Mouse (Mus musculus) left cerebral cortex, postnatal 36 days (tissue): ENCODE measurements at regions not wholly inside any gene's neighbourhood (a gene's known extent, or its start where the extent isn't known, plus 50 kb on each side); places are given as distances from the start of the nearest gene placed in this dataset.
A peak's percentile ranks its signal among the peaks of the same experiment; 100 is the strongest.
"Not testable (repeated sequence)": the region's sequence is repeated elsewhere in the genome, so short reads cannot be mapped to it uniquely, and the experiment has no call there.

Experiments used
- DNase-seq, 2 experiments: peaks; one replicate each; pipeline ENCODE4 v3.0.0; 2021 to 2022; ENCODE audit warnings: low spot score in 2 of 2, mixed read lengths in 1 of 2
- intact Hi-C: fragments of 180-260 bp; cut with DNase I; formaldehyde crosslinking; loops from one replicate; pipeline ENCODE4 v1.15.1; 2025

- intact Hi-C loops = no loop called here
- peak; percentile 7 to 9 for DNase-seq
These were observed 436.9 kb upstream of the Ghitm start for GRCm38 (mm10) chr14:37571971-37572370.

- DNase-seq = no peak
- intact Hi-C loops = no loop called here
These were observed 423.2 kb upstream of the Ghitm start for GRCm38 (mm10) chr14:37558258-37558657.

GRCm38 (mm10) chr14:37523616-37524015 lies 388.5 kb upstream of the Ghitm start:
- no peak for DNase-seq
- intact Hi-C loops = no loop called here

GRCm38 (mm10) chr14:37520631-37521030 lies 385.6 kb upstream of the Ghitm start:
- DNase-seq, intact Hi-C loops: not testable (repeated sequence)

- DNase-seq = no peak
- intact Hi-C loops = no loop called here
These were observed 370.2 kb upstream of the Ghitm start for GRCm38 (mm10) chr14:37505314-37505713.

GRCm38 (mm10) chr14:37490711-37491110 lies 355.6 kb upstream of the Ghitm start:
- DNase-seq = no peak
- intact Hi-C loops = no loop called here

- DNase-seq = no peak
- intact Hi-C loops = no loop called here
These were observed 350.2 kb upstream of the Ghitm start for GRCm38 (mm10) chr14:37485292-37485691.

- intact Hi-C loops = no loop called here
- no peak for DNase-seq
These were observed 342.5 kb upstream of the Ghitm start for GRCm38 (mm10) chr14:37477599-37477998.

- DNase-seq = no peak
- intact Hi-C loops = no loop called here
These were observed 333.6 kb upstream of the Ghitm start for GRCm38 (mm10) chr14:37468711-37469110.

GRCm38 (mm10) chr14:37440874-37441273 lies 305.8 kb upstream of the Ghitm start:
- intact Hi-C loops = no loop called here

GRCm38 (mm10) chr14:37430656-37431055 lies 295.6 kb upstream of the Ghitm start:
- intact Hi-C loops = no loop called here
- no peak for DNase-seq

More at GRCm38 (mm10) chr14:37440874-37441273, 305.8 kb upstream of the Ghitm start:
- DNase-seq = no peak

GRCm38 (mm10) chr14:37425506-37425905 lies 290.4 kb upstream of the Ghitm start:
- DNase-seq = no peak

GRCm38 (mm10) chr14:37421566-37421965 lies 286.5 kb upstream of the Ghitm start:
- DNase-seq = no peak
- intact Hi-C loops = no loop called here

More at GRCm38 (mm10) chr14:37425506-37425905, 290.4 kb upstream of the Ghitm start:
- intact Hi-C loops = no loop called here

GRCm38 (mm10) chr14:37412583-37412982 lies 277.5 kb upstream of the Ghitm start:
- intact Hi-C loops, DNase-seq: not testable (repeated sequence)

GRCm38 (mm10) chr14:37371972-37372371 lies 236.9 kb upstream of the Ghitm start:
- no peak for DNase-seq
- intact Hi-C loops = no loop called here

- no peak for DNase-seq
- intact Hi-C loops = no loop called here
These were observed 226.8 kb upstream of the Ghitm start for GRCm38 (mm10) chr14:37361896-37362295.

- peak; percentile 81 to 83 for DNase-seq
- intact Hi-C loops = no loop called here
These were observed 221.1 kb upstream of the Ghitm start for GRCm38 (mm10) chr14:37355968-37356704.

GRCm38 (mm10) chr14:37323392-37323791 lies 188.3 kb upstream of the Ghitm start:
- intact Hi-C loops = no loop called here
- no peak for DNase-seq

- intact Hi-C loops = no loop called here
- peak in 1 of 2 experiments; percentile 24 for DNase-seq
These were observed 180.3 kb upstream of the Ghitm start for GRCm38 (mm10) chr14:37315239-37315895.

- intact Hi-C loops = no loop called here
- peak; percentile 9 to 14 for DNase-seq
These were observed 178.8 kb upstream of the Ghitm start for GRCm38 (mm10) chr14:37313906-37314305.

- intact Hi-C loops = no loop called here
- DNase-seq = no peak
These were observed 177.8 kb upstream of the Ghitm start for GRCm38 (mm10) chr14:37312887-37313286.
